Mouse (Mus musculus) right cerebral cortex, postnatal 4 days (tissue): ENCODE measurements at regions not wholly inside any gene's neighbourhood (a gene's known extent, or its start where the extent isn't known, plus 50 kb on each side); places are given as distances from the start of the nearest gene placed in this dataset.
"Not testable (repeated sequence)": the region's sequence is repeated elsewhere in the genome, so short reads cannot be mapped to it uniquely, and the experiment has no call there.

Experiments used
- DNase-seq: peaks from one replicate; pipeline ENCODE4 v3.0.0-alpha.2; 2022

DNA sequence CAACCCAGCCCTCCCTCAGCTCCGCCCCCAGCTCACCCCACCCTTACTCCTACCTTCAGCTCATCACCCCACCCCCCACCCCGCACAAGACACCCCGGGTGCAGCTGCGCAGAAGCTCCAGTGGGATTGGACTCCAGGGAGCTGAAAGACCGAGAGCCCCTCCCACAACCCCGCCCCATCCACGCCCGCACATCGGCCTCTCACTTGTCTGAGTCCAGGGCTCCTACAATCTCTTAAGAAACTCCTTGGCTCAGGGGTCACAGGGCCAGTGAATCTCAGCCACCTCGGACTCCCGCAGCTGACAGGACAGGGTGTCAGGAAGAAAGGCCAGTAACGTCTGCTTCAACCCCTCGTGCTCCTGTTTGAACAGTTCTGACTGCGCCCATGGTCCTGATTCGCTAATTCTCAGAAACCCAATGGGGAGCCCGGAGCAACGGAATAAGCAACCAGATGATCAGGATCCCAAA is 120.7 kb downstream of the Map1s start:
- DNase-seq, result peak; percentile 4

DNA sequence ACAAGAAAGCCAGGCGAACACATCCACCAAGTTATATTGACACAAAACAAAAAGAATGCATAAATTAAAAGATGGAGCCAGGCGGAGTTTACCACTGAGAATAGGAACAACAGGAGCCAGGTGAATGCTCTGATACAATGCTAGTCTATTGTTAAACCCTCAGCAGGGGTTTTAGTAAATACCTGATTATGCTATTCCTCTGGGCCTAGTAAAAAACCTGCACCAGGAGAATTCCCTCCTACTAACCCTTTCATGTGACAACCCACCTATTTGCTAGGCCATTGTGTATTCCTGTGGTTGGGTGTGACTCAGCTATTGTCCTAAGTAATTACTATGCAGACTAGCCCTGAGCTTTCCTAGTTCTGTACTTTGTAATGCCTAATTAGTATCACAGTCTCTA is 122.8 kb downstream of the Map1s start:
- not testable (repeated sequence) for DNase-seq
